Mouse (Mus musculus) stomach, postnatal 0 days (tissue): ENCODE results near the gene Ces2f.

Experiments used
- CTCF ChIP-seq: IDR thresholded peaks from 2 replicates; pipeline ENCODE4 v1.5.1; 2016; ENCODE audit warnings: antibody characterized with exemption, low read depth, mild to moderate bottlenecking, moderate library complexity
- EP300 ChIP-seq: optimal IDR thresholded peaks from 2 replicates; pipeline ENCODE3; 2016; ENCODE audit warnings: antibody characterized with exemption

DNA sequence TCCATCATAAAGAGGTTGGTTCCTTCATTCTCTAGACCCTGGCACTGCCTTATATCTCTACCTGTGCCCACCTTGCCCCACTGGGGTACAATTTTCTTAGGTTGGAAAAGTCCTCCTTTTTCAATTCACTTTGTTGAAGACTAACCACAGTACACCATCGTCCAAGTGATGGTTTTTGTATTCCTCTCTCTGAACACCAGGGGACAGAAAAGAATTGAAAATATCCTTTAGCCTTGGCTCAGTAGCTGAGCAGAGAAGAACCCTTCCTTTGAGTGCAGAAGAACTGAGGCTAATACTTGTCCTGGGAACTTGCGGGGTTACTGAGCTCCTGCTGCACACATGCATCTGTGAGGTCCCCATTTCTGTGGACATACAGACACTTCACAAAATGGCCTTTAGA lies 2.5 kb upstream of the Ces2f start:
- TF ChIP-seq CTCF (peak; percentile 64), EP300 (no peak)
